Mouse (Mus musculus): ENCODE results near the gene Ccl17. TPM values are rescaled to one million over a fixed set of nuclear protein-coding genes. Genes with fewer than 3 reads are reported as not detected.
"Not testable (repeated sequence)": the region's sequence is repeated elsewhere in the genome, so short reads cannot be mapped to it uniquely, and the experiment has no call there.

Ccl17 gene
- polyA plus RNA-seq, 1 experiment from 2014 or later: not detected

GRCm38 (mm10) chr8:94836456-94837240 lies 26.4 kb downstream of the Ccl17 start:
- Histone ChIP-seq H3K36me3 (peaks cover 7% of the 10 kb centered on the region), H3K27me3 (no peaks in the 10 kb centered on the region), H3K9ac (peak overlapping the region; percentile 97), H3K4me3 (replicated peaks) (peak overlapping the region; percentile 99), H3K9me3 (replicated peaks) (no peaks in the 10 kb centered on the region), H3K4me1 (peaks cover 15% of the 10 kb centered on the region), H3K4me2 (peak overlapping the region; percentile 86), H3K27ac (no peak overlapping the region)
- no peak for ATAC-seq (replicated peaks; ENCODE audit: low FRiP score)
- WGBS: 45% methylated on average over 11 of the region's 11 CpGs

- H3K4me2 ChIP-seq: peak within 1 kb of the TSS; percentile 86
- H3K27ac ChIP-seq: peak within 1 kb of the TSS; percentile 93
- no peaks in the 10 kb centered on the region for H3K27me3 ChIP-seq
- peak within 1 kb of the TSS; percentile 97 for H3K9ac ChIP-seq
- ATAC-seq (replicated peaks; ENCODE audit: low FRiP score): peak; percentile 98
- 0 out of 2 replicates have a peak, but pooled peaks cover 1% of the 10 kb centered on the region for H3K36me3 ChIP-seq
- no peaks in the 10 kb centered on the region for H3K9me3 ChIP-seq (replicated peaks)
- H3K4me3 ChIP-seq (replicated peaks): peak within 1 kb of the TSS; percentile 99
- WGBS: under 1% methylated on average over 82 of the region's 82 CpGs
- peaks cover 15% of the 10 kb centered on the region for H3K4me1 ChIP-seq
These were observed 27.7 kb downstream of the Ccl17 start, which contains the start of the genes Coq9 and Ciapin1 for GRCm38 (mm10) chr8:94837662-94838574. Coq9 (plus strand) TSS chr8:94838321. Ciapin1 (minus strand) TSS chr8:94838358.

- peak overlapping the region; percentile 99 for H3K4me3 ChIP-seq (replicated peaks)
- H3K36me3 ChIP-seq: peaks cover 8% of the 10 kb centered on the region; the same call in 1 of the 2 replicates
- 0% methylated on average over 24 of the region's 24 CpGs for WGBS
- peaks cover 15% of the 10 kb centered on the region for H3K4me1 ChIP-seq
- ATAC-seq (replicated peaks; ENCODE audit: low FRiP score): peak; percentile 48
- peak overlapping the region; percentile 97 for H3K9ac ChIP-seq
- H3K27me3 ChIP-seq: no peaks in the 10 kb centered on the region
- H3K9me3 ChIP-seq (replicated peaks): no peaks in the 10 kb centered on the region
- H3K4me2 ChIP-seq: peak overlapping the region; percentile 86
- peak overlapping the region; percentile 93 for H3K27ac ChIP-seq
These were observed 28.3 kb downstream of the Ccl17 start for GRCm38 (mm10) chr8:94838600-94838999.

GRCm38 (mm10) chr8:94841183-94841582 lies 30.9 kb downstream of the Ccl17 start:
- 52% methylated on average over 2 of the region's 2 CpGs for WGBS
- no peaks in the 10 kb centered on the region for H3K9me3 ChIP-seq (replicated peaks)
- no peak overlapping the region for H3K4me2 ChIP-seq
- peaks cover 34% of the 10 kb centered on the region for H3K36me3 ChIP-seq
- H3K4me3 ChIP-seq (replicated peaks): no peak overlapping the region
- no peak overlapping the region for H3K27ac ChIP-seq
- peaks cover 15% of the 10 kb centered on the region for H3K4me1 ChIP-seq
- H3K27me3 ChIP-seq: no peaks in the 10 kb centered on the region
- no peak for ATAC-seq (replicated peaks; ENCODE audit: low FRiP score)
- no peak overlapping the region for H3K9ac ChIP-seq

GRCm38 (mm10) chr8:94850049-94850448 lies 39.8 kb downstream of the Ccl17 start:
- no peak overlapping the region for H3K4me2 ChIP-seq
- no peaks in the 10 kb centered on the region for H3K27me3 ChIP-seq
- no peak overlapping the region for H3K9ac ChIP-seq
- peaks cover 94% of the 10 kb centered on the region for H3K36me3 ChIP-seq
- no peak overlapping the region for H3K4me3 ChIP-seq (replicated peaks)
- no peak for ATAC-seq (replicated peaks; ENCODE audit: low FRiP score)
- no peaks in the 10 kb centered on the region for H3K4me1 ChIP-seq
- H3K9me3 ChIP-seq (replicated peaks): no peaks in the 10 kb centered on the region
- H3K27ac ChIP-seq: no peak overlapping the region
- WGBS: 93% methylated on average over 5 of the region's 5 CpGs

GRCm38 (mm10) chr8:94854761-94855160 lies 44.5 kb downstream of the Ccl17 start:
- H3K9ac ChIP-seq: not testable (repeated sequence)
- 94% methylated on average over 11 of the region's 11 CpGs for WGBS
- H3K36me3 ChIP-seq: peaks cover 63% of the 10 kb centered on the region

GRCm38 (mm10) chr8:94857011-94857345 lies 46.7 kb downstream of the Ccl17 start:
- no peak overlapping the region for H3K27ac ChIP-seq
- peak overlapping the region; percentile 72; the same call in 1 of the 2 replicates for H3K4me2 ChIP-seq
- ATAC-seq (replicated peaks; ENCODE audit: low FRiP score): no peak
- 35% methylated on average over 5 of the region's 5 CpGs for WGBS
- peak overlapping the region; percentile 98 for H3K4me3 ChIP-seq (replicated peaks)
- H3K9ac ChIP-seq: peak overlapping the region; percentile 99; the same call in 1 of the 2 replicates
- peaks cover 63% of the 10 kb centered on the region for H3K36me3 ChIP-seq
- no peaks in the 10 kb centered on the region for H3K9me3 ChIP-seq (replicated peaks)
- peaks cover 16% of the 10 kb centered on the region for H3K4me1 ChIP-seq
- H3K27me3 ChIP-seq: no peaks in the 10 kb centered on the region

More at GRCm38 (mm10) chr8:94854761-94855160, 44.5 kb downstream of the Ccl17 start:
- ATAC-seq (replicated peaks; ENCODE audit: low FRiP score); H3K9me3 ChIP-seq (replicated peaks); H3K4me3 ChIP-seq (replicated peaks); H3K27ac ChIP-seq; H3K4me2 ChIP-seq; H3K27me3 ChIP-seq: not testable (repeated sequence)
- H3K4me1 ChIP-seq: peaks cover 16% of the 10 kb centered on the region

- H3K4me2 ChIP-seq: peak within 1 kb of the TSS; percentile 72
- peak within 1 kb of the TSS; percentile 99 for H3K9ac ChIP-seq
- no peaks in the 10 kb centered on the region for H3K9me3 ChIP-seq (replicated peaks)
- peak within 1 kb of the TSS; percentile 98 for H3K4me3 ChIP-seq (replicated peaks)
- peaks cover 16% of the 10 kb centered on the region for H3K4me1 ChIP-seq
- WGBS: 1% methylated on average over 68 of the region's 68 CpGs
- H3K27ac ChIP-seq: peak within 1 kb of the TSS; percentile 68
- peaks cover 63% of the 10 kb centered on the region for H3K36me3 ChIP-seq
- ATAC-seq (replicated peaks; ENCODE audit: low FRiP score): peak; percentile 85
- H3K27me3 ChIP-seq: no peaks in the 10 kb centered on the region
These were observed 47.3 kb downstream of the Ccl17 start, which contains the start of gene Polr2c for GRCm38 (mm10) chr8:94857346-94858173. Polr2c (plus strand) TSS chr8:94857450.

- WGBS: 78% methylated on average over 8 of the region's 8 CpGs
- Histone ChIP-seq H3K9ac (no peak overlapping the region), H3K4me3 (replicated peaks) (no peak overlapping the region), H3K27ac (no peak overlapping the region), H3K4me2 (no peak overlapping the region), H3K4me1 (peaks cover 16% of the 10 kb centered on the region), H3K9me3 (replicated peaks) (no peaks in the 10 kb centered on the region), H3K36me3 (peaks cover 73% of the 10 kb centered on the region), H3K27me3 (no peaks in the 10 kb centered on the region)
- ATAC-seq (replicated peaks; ENCODE audit: low FRiP score): 0 out of 2 replicates have a peak, but pooled peaks have one; percentile 12
These were observed 51.2 kb downstream of the Ccl17 start for GRCm38 (mm10) chr8:94861352-94861910.

Measured in kidney, embryonic 15.5 days (tissue).